Mouse (Mus musculus): ENCODE measurements around the gene Cstf2. TPM values are rescaled to one million over a fixed set of nuclear protein-coding genes. Genes with fewer than 3 reads are reported as not detected.
A peak's percentile ranks its signal among the peaks of the same experiment; 100 is the strongest.

The Cstf2 gene
- polyA plus RNA-seq (2014; fragmentation: Nextera tagmentation; extraction: Ambion mirVana): 66.7 and 71.3 TPM in 2 replicates

GRCm38 (mm10) chrX:134058987-134059712, at the start of gene Cstf2:
Gene Cstf2, plus strand, starts transcription at chrX:134059187.
- no peaks in the 10 kb centered on the region for H3K36me3 ChIP-seq (ENCODE audit: control insufficient read depth, insufficient read depth, low read length)
- peak; percentile 87 for DNase-seq (ENCODE audit: low spot score)
- H3K27me3 ChIP-seq (ENCODE audit: control insufficient read depth, insufficient read depth, low read length): no peaks in the 10 kb centered on the region
- peak within 1 kb of the TSS; percentile 86 for H3K27ac ChIP-seq (ENCODE audit: low read depth, low read length)
- peak; percentile 99 for ATAC-seq (ENCODE audit: low FRiP score)
- no peaks in the 10 kb centered on the region for H3K9me3 ChIP-seq (ENCODE audit: control insufficient read depth, low read length)
- H3K4me1 ChIP-seq (replicated peaks; ENCODE audit: control insufficient read depth, insufficient read depth, low read length): no peaks in the 10 kb centered on the region
- peak within 1 kb of the TSS; percentile 64 for H3K9ac ChIP-seq (ENCODE audit: low read depth, low read length)
- H3K4me2 ChIP-seq (replicated peaks; ENCODE audit: low read depth, low read length): peak within 1 kb of the TSS; percentile 35
- WGBS: 19% methylated on average over 50 of the region's 77 CpGs
- H3K4me3 ChIP-seq (ENCODE audit: low read depth, low read length): peak within 1 kb of the TSS; percentile 49

- Histone ChIP-seq H3K4me2 (replicated peaks; ENCODE audit: low read depth, low read length) (no peak overlapping the region), H3K27ac (ENCODE audit: low read depth, low read length) (no peak overlapping the region), H3K36me3 (ENCODE audit: control insufficient read depth, insufficient read depth, low read length) (no peaks in the 10 kb centered on the region), H3K9ac (ENCODE audit: low read depth, low read length) (no peak overlapping the region), H3K27me3 (ENCODE audit: control insufficient read depth, insufficient read depth, low read length) (no peaks in the 10 kb centered on the region), H3K4me1 (replicated peaks; ENCODE audit: control insufficient read depth, insufficient read depth, low read length) (no peaks in the 10 kb centered on the region), H3K4me3 (ENCODE audit: low read depth, low read length) (no peak overlapping the region), H3K9me3 (ENCODE audit: control insufficient read depth, low read length) (no peaks in the 10 kb centered on the region)
- peak; percentile 69 for DNase-seq (ENCODE audit: low spot score)
- no peak for ATAC-seq (ENCODE audit: low FRiP score)
- 16% methylated on average over 9 of the region's 9 CpGs for WGBS
Observed at GRCm38 (mm10) chrX:134019005-134019404, 40.0 kb upstream of the Cstf2 start.

DNA sequence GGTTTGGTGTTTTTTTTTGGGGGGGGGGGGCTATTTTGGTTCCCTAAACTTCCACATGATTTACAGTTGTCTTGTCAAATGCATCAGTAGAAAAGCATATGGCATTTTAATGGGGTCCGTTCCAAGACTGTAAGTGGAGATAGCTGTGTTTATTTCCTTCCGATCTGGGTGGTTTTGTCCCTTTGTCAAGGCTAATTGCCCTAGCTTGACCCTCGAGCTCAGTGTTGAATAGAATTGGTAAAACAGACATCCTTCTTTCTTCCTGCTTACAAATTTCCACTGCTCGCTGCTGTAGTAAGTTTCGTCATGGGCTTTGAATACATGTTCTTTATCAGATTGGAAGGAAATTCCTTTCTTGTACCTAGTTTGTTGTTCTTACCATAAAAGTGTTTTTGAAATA, 38.3 kb upstream of the Cstf2 start:
- Histone ChIP-seq H3K4me2 (replicated peaks; ENCODE audit: low read depth, low read length) (no peak overlapping the region), H3K36me3 (ENCODE audit: control insufficient read depth, insufficient read depth, low read length) (no peaks in the 10 kb centered on the region), H3K27me3 (ENCODE audit: control insufficient read depth, insufficient read depth, low read length) (no peaks in the 10 kb centered on the region), H3K4me1 (replicated peaks; ENCODE audit: control insufficient read depth, insufficient read depth, low read length) (no peaks in the 10 kb centered on the region), H3K9me3 (ENCODE audit: control insufficient read depth, low read length) (no peaks in the 10 kb centered on the region), H3K4me3 (ENCODE audit: low read depth, low read length) (no peak overlapping the region), H3K9ac (ENCODE audit: low read depth, low read length) (no peak overlapping the region), H3K27ac (ENCODE audit: low read depth, low read length) (no peak overlapping the region)
- DNase-seq (ENCODE audit: low spot score): no peak
- ATAC-seq (ENCODE audit: low FRiP score): no peak
- 47% methylated on average over 5 of the region's 5 CpGs for WGBS

GRCm38 (mm10) chrX:134048994-134049393, 10.0 kb upstream of the Cstf2 start:
- H3K9me3 ChIP-seq (ENCODE audit: control insufficient read depth, low read length): no peaks in the 10 kb centered on the region
- H3K9ac ChIP-seq (ENCODE audit: low read depth, low read length): no peak overlapping the region
- no peaks in the 10 kb centered on the region for H3K27me3 ChIP-seq (ENCODE audit: control insufficient read depth, insufficient read depth, low read length)
- 59% methylated on average over 1 of the region's 1 CpGs for WGBS
- H3K4me1 ChIP-seq (replicated peaks; ENCODE audit: control insufficient read depth, insufficient read depth, low read length): no peaks in the 10 kb centered on the region
- no peak overlapping the region for H3K4me2 ChIP-seq (replicated peaks; ENCODE audit: low read depth, low read length)
- H3K36me3 ChIP-seq (ENCODE audit: control insufficient read depth, insufficient read depth, low read length): no peaks in the 10 kb centered on the region
- H3K27ac ChIP-seq (ENCODE audit: low read depth, low read length): no peak overlapping the region
- DNase-seq (ENCODE audit: low spot score): no peak
- no peak for ATAC-seq (ENCODE audit: low FRiP score)
- no peak overlapping the region for H3K4me3 ChIP-seq (ENCODE audit: low read depth, low read length)

DNA sequence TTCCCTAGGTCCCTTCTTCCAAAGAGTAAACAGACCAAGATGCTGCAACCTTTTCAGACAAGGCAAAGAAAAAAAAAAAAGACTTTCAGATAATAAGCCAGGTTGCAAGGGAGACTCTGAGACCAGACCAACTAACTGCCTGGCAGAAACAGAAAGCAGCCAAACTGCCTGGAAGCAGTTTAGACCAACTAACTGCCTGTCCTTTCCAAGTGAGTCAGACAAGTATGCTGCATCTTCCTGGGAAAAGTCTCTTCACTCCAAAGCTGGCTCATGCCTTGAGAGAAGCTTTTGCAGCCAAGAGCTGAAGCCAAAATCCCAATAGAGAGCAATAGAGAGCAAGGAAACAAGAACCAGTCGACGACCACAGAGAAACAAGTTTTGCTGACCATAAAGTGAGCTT, 2.1 kb upstream of the Cstf2 start:
- DNase-seq (ENCODE audit: low spot score) (no peak), ATAC-seq (ENCODE audit: low FRiP score) (no peak)
- Histone ChIP-seq H3K4me2 (replicated peaks; ENCODE audit: low read depth, low read length) (no peak overlapping the region), H3K9me3 (ENCODE audit: control insufficient read depth, low read length) (no peaks in the 10 kb centered on the region), H3K4me1 (replicated peaks; ENCODE audit: control insufficient read depth, insufficient read depth, low read length) (no peaks in the 10 kb centered on the region), H3K27me3 (ENCODE audit: control insufficient read depth, insufficient read depth, low read length) (no peaks in the 10 kb centered on the region), H3K4me3 (ENCODE audit: low read depth, low read length) (no peak overlapping the region), H3K9ac (ENCODE audit: low read depth, low read length) (no peak overlapping the region), H3K27ac (ENCODE audit: low read depth, low read length) (no peak overlapping the region), H3K36me3 (ENCODE audit: control insufficient read depth, insufficient read depth, low read length) (no peaks in the 10 kb centered on the region)
- WGBS: 93% methylated on average over 2 of the region's 2 CpGs

DNA sequence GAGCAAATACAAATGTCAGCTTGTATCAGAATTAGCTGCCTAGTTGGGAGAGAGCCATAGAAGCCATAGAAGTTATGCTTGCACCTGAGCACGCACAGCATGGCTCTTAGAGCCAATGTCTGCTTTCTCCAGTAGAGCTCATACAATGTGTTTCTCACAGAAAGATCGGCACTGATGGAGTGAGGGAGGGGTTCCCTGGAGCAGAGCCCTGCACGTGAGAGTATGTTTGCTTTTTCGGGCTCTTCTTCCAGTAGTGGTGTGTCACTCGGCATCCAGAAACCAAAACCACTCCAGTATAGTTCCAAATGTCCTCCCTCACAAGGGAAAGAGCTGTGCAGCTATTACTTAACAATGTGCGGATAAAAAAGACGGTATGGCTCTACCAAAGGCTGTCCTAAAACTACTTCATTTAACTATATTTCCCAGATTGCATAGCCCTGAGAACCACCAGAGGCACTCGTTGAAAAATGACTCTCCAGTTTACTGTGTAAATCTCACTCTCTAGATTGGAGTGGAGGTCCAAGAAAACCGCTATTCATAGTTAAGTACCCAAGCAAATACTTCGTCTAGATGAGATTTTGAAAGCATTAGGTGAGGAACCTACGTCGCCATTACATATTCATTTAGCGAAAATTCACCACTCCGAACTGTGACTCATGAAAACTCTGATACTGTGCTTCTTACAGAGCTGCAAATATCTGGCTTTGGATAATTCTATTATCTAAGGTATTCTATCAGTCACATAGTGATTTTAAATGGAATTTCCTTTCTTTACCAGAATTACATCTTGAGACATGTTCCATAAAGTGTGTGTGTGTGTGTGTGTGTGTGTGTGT, 729 bp upstream of the Cstf2 start:
- whole genome bisulfite sequencing: 78% methylated on average over 14 of the region's 14 CpGs
- Histone ChIP-seq H3K4me1 (replicated peaks; ENCODE audit: control insufficient read depth, insufficient read depth, low read length) (no peaks in the 10 kb centered on the region), H3K9ac (ENCODE audit: low read depth, low read length) (no peak overlapping the region), H3K36me3 (ENCODE audit: control insufficient read depth, insufficient read depth, low read length) (no peaks in the 10 kb centered on the region), H3K4me3 (ENCODE audit: low read depth, low read length) (no peak overlapping the region), H3K4me2 (replicated peaks; ENCODE audit: low read depth, low read length) (peak overlapping the region; percentile 14; the same call in 1 of the 2 replicates), H3K27ac (ENCODE audit: low read depth, low read length) (no peak overlapping the region), H3K9me3 (ENCODE audit: control insufficient read depth, low read length) (no peaks in the 10 kb centered on the region), H3K27me3 (ENCODE audit: control insufficient read depth, insufficient read depth, low read length) (no peaks in the 10 kb centered on the region)
- ATAC-seq (ENCODE audit: low FRiP score) (no peak; the same call in 1 of the 2 replicates), DNase-seq (ENCODE audit: low spot score) (peak; percentile 0)

- Histone ChIP-seq H3K27ac (ENCODE audit: low read depth, low read length) (peak overlapping the region; percentile 86; the same call in 1 of the 2 replicates), H3K4me3 (ENCODE audit: low read depth, low read length) (peak overlapping the region; percentile 49), H3K4me2 (replicated peaks; ENCODE audit: low read depth, low read length) (peak overlapping the region; percentile 35), H3K9me3 (ENCODE audit: control insufficient read depth, low read length) (no peaks in the 10 kb centered on the region), H3K4me1 (replicated peaks; ENCODE audit: control insufficient read depth, insufficient read depth, low read length) (no peaks in the 10 kb centered on the region), H3K36me3 (ENCODE audit: control insufficient read depth, insufficient read depth, low read length) (no peaks in the 10 kb centered on the region), H3K9ac (ENCODE audit: low read depth, low read length) (peak overlapping the region; percentile 64), H3K27me3 (ENCODE audit: control insufficient read depth, insufficient read depth, low read length) (no peaks in the 10 kb centered on the region)
- ATAC-seq (ENCODE audit: low FRiP score) (peak; percentile 26; the same call in 1 of the 2 replicates), DNase-seq (ENCODE audit: low spot score) (peak; percentile 35)
- 17% methylated on average over 10 of the region's 10 CpGs for WGBS
Observed at GRCm38 (mm10) chrX:134059764-134060163, 777 bp downstream of the Cstf2 start.

DNA sequence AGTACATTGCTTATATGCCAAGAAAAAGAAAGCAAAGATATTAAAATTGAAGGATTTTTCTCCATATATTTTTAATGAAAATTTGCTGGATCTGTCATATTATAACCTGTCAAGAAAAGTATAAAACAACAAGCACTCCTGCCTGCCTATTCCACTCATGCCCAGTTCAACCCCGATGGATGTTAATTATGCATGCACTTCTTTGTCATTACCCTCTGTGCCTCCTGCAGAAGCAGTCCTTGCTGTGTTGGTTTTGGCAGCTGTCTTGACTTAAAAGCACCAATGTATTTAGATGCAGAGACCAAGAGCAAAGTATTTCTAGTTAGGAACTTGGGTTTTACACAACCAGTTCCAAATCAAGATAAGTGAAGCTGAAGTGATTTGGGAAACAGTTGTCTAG, 26.5 kb downstream of the Cstf2 start:
- Histone ChIP-seq H3K9me3 (ENCODE audit: control insufficient read depth, low read length) (no peaks in the 10 kb centered on the region), H3K4me3 (ENCODE audit: low read depth, low read length) (no peak overlapping the region), H3K4me1 (replicated peaks; ENCODE audit: control insufficient read depth, insufficient read depth, low read length) (no peaks in the 10 kb centered on the region), H3K27me3 (ENCODE audit: control insufficient read depth, insufficient read depth, low read length) (no peaks in the 10 kb centered on the region; the same call in 1 of the 2 replicates), H3K27ac (ENCODE audit: low read depth, low read length) (no peak overlapping the region), H3K9ac (ENCODE audit: low read depth, low read length) (no peak overlapping the region), H3K36me3 (ENCODE audit: control insufficient read depth, insufficient read depth, low read length) (no peaks in the 10 kb centered on the region), H3K4me2 (replicated peaks; ENCODE audit: low read depth, low read length) (no peak overlapping the region)
- no peak for DNase-seq (ENCODE audit: low spot score)
- no peak for ATAC-seq (ENCODE audit: low FRiP score)
- WGBS: 74% methylated on average over 1 of the region's 1 CpGs

Data from hindbrain, embryonic 11.5 days (tissue).